Mouse (Mus musculus): ENCODE measurements around the gene Hs3st5. TPM values are rescaled to one million over a fixed set of nuclear protein-coding genes. Genes with fewer than 3 reads are reported as not detected.

Hs3st5 gene
- total and polyA plus RNA-seq, 3 experiments: not detected

- H3K4me2 ChIP-seq (ENCODE audit: insufficient read depth, low read depth, poor library complexity, severe bottlenecking): no peak overlapping the region
- no peak for TF ChIP-seq HCFC1 (IDR thresholded peaks at IDR 0.05; ENCODE audit: low read depth, low read length)
- TF ChIP-seq BHLHE40 (IDR thresholded peaks at IDR 0.05; ENCODE audit: low read depth, low read length): no peak
- no peak for TF ChIP-seq ELF1 (IDR thresholded peaks at IDR 0.05; ENCODE audit: low read depth, low read length)
- no peak for TF ChIP-seq USF2 (conservative IDR thresholded peaks at IDR 0.05; ENCODE audit: low read depth, low read length)
- no peak for TF ChIP-seq TBP (conservative IDR thresholded peaks at IDR 0.05; ENCODE audit: low read depth, low read length)
- no peak for TF ChIP-seq RCOR1 (conservative IDR thresholded peaks at IDR 0.05; ENCODE audit: low read depth, low read length)
- no peak for TF ChIP-seq CTCF (conservative IDR thresholded peaks at IDR 0.05 in 1 of 2, IDR thresholded peaks at IDR 0.05 in 1 of 2; ENCODE audit: low read depth in 2 of 2, low read length in 2 of 2)
- no peak for TF ChIP-seq NRF1 (IDR thresholded peaks at IDR 0.05; ENCODE audit: low read depth, low read length)
- no peak for TF ChIP-seq CHD1 (IDR thresholded peaks at IDR 0.05; ENCODE audit: low read depth, low read length)
- no peak for TF ChIP-seq TCF12 (IDR thresholded peaks at IDR 0.05; ENCODE audit: low read depth, low read length)
- no peaks in the 10 kb centered on the region for H3K4me1 ChIP-seq (ENCODE audit: control insufficient read depth in 1 of 2, insufficient read depth in 2 of 2)
- H3K4me3 ChIP-seq (replicated peaks in 1 of 3; ENCODE audit: low read depth in 2 of 3, low read length in 2 of 3, poor library complexity in 1 of 3): no peak overlapping the region
- DNase-seq (ENCODE audit: extremely low read depth): no peak
- H3K27ac ChIP-seq (ENCODE audit: insufficient read depth, low read depth): no peak overlapping the region
- H3K27me3 ChIP-seq (replicated peaks): no peaks in the 10 kb centered on the region
- no peaks in the 10 kb centered on the region for H3K9me3 ChIP-seq (replicated peaks; ENCODE audit: low read length)
- in situ Hi-C loops (cut with MboI; ENCODE audit: low pct_ligation_motif_present, low pct_unique_long_range_greater_than_20kb, low sequenced_read_pairs): no loop called here
- H3K9ac ChIP-seq (ENCODE audit: insufficient read depth, low read depth): no peak overlapping the region
- dilution Hi-C loops (cut with MboI; ENCODE audit: extremely low pct_ligation_motif_present, extremely low pct_unique_long_range_greater_than_20kb, low sequenced_read_pairs): no loop called here
- H3K36me3 ChIP-seq (replicated peaks in 1 of 2; ENCODE audit: control insufficient read depth in 1 of 2, insufficient read depth in 1 of 2, low read length in 1 of 2): no peaks in the 10 kb centered on the region
- no peaks in the 10 kb centered on the region for H3K79me2 ChIP-seq (replicated peaks; ENCODE audit: control insufficient read depth, extremely low read depth, insufficient read depth, poor library complexity, severe bottlenecking)
Observed at GRCm38 (mm10) chr10:36557673-36558072, 51.1 kb downstream of the Hs3st5 start.

GRCm38 (mm10) chr10:36558736-36559135 is 52.1 kb downstream of the Hs3st5 start:
- no peaks in the 10 kb centered on the region for H3K79me2 ChIP-seq (replicated peaks; ENCODE audit: control insufficient read depth, extremely low read depth, insufficient read depth, poor library complexity, severe bottlenecking)
- TF ChIP-seq RAD21 (IDR thresholded peaks at IDR 0.05; ENCODE audit: low read depth, low read length) (no peak), JUND (conservative IDR thresholded peaks at IDR 0.05; ENCODE audit: low read depth, low read length) (no peak), ZKSCAN1 (IDR thresholded peaks at IDR 0.05; ENCODE audit: borderline replicate concordance, low read depth, low read length) (no peak), MXI1 (IDR thresholded peaks at IDR 0.05; ENCODE audit: low read depth, low read length) (no peak), TCF12 (IDR thresholded peaks at IDR 0.05; ENCODE audit: low read depth, low read length) (no peak), CHD1 (IDR thresholded peaks at IDR 0.05; ENCODE audit: low read depth, low read length) (no peak), BHLHE40 (IDR thresholded peaks at IDR 0.05; ENCODE audit: low read depth, low read length) (no peak), MAX (IDR thresholded peaks at IDR 0.05; ENCODE audit: low read length) (no peak), ZNF384 (IDR thresholded peaks at IDR 0.05; ENCODE audit: low read depth, low read length) (no peak), NRF1 (IDR thresholded peaks at IDR 0.05; ENCODE audit: low read depth, low read length) (no peak), ZMIZ1 (IDR thresholded peaks at IDR 0.05; ENCODE audit: low read depth, low read length) (no peak)
- no peaks in the 10 kb centered on the region for H3K27me3 ChIP-seq (replicated peaks)
- H3K4me1 ChIP-seq (ENCODE audit: control insufficient read depth in 1 of 2, insufficient read depth in 2 of 2): no peaks in the 10 kb centered on the region
- DNase-seq (ENCODE audit: extremely low read depth): no peak
- in situ Hi-C loops (cut with MboI; ENCODE audit: low pct_ligation_motif_present, low pct_unique_long_range_greater_than_20kb, low sequenced_read_pairs): no loop called here
- no peak overlapping the region for H3K4me2 ChIP-seq (ENCODE audit: insufficient read depth, low read depth, poor library complexity, severe bottlenecking)
- H3K4me3 ChIP-seq (replicated peaks in 1 of 3; ENCODE audit: low read depth in 2 of 3, low read length in 2 of 3, poor library complexity in 1 of 3): no peak overlapping the region
- no peaks in the 10 kb centered on the region for H3K9me3 ChIP-seq (replicated peaks; ENCODE audit: low read length)
- no peaks in the 10 kb centered on the region for H3K36me3 ChIP-seq (replicated peaks in 1 of 2; ENCODE audit: control insufficient read depth in 1 of 2, insufficient read depth in 1 of 2, low read length in 1 of 2)
- H3K9ac ChIP-seq (ENCODE audit: insufficient read depth, low read depth): no peak overlapping the region
- dilution Hi-C loops (cut with MboI; ENCODE audit: extremely low pct_ligation_motif_present, extremely low pct_unique_long_range_greater_than_20kb, low sequenced_read_pairs): no loop called here
- H3K27ac ChIP-seq (ENCODE audit: insufficient read depth, low read depth): no peak overlapping the region

All from CH12.LX (cell line).